Mouse (Mus musculus): ENCODE data around the gene Ciao1. TPM values are rescaled to one million over a fixed set of nuclear protein-coding genes. Genes with fewer than 3 reads are reported as not detected.
A peak's percentile ranks its signal among the peaks of the same experiment; 100 is the strongest.

Gene Ciao1
- polyA plus RNA-seq, 1 experiment = 43.8 TPM

DNA sequence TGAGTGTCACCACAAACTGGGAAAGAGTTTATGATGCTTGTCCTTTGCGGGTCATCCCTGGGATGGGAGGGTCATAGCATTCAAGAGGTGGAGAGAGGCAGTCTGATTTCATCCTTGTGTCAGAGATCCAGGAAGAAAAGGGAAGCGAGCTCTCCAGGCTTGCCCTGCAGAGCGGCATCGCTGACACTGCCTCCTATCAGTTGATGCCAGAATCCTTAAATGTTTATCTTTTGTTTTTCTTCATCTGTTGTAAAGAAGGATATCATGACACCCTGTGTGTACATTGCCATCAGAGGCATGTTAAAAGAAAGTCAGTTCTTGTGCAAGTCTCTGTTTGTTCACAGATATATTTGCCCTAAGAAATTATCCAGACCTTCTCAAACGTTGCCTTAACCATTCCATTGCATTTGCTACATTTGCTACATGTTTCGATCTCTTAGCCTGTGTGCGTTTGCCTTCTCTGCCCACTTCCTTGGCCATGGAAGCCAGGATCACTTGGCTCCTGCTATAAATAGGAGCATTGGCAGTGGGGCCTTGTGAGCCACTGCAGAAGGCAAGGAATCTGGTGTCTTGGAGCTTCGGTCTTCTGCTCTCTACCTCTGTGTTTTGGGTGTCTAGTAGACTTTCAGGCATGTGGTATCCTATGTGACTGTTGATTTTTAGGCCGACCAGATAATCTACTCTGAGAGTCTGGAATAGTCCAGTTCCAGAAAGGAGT lies 2.8 kb upstream of the Ciao1 start:
- no peak for DNase-seq (ENCODE audit: low read depth in 1 of 2, low spot score in 2 of 2)
- 93% methylated on average over 9 of the region's 9 CpGs for WGBS
- H3K27ac ChIP-seq (ENCODE audit: insufficient read depth, low read length) = no peak overlapping the region

GRCm38 (mm10) chr2:127248334-127249004 lies 853 bp upstream of the Ciao1 start:
- TF ChIP-seq CTCF (IDR thresholded peaks at IDR 0.05; ENCODE audit: extremely low read depth, insufficient read depth, insufficient read length, insufficient replicate concordance) = no peak
- no peak for TF ChIP-seq POLR2A (IDR thresholded peaks at IDR 0.05; ENCODE audit: low read depth, low read length)
- peaks cover 2% of the 10 kb centered on the region; the same call in 1 of the 2 replicates for H3K4me1 ChIP-seq (ENCODE audit: control insufficient read depth, insufficient read depth, insufficient read length)
- DNase-seq (ENCODE audit: low read depth in 1 of 2, low spot score in 2 of 2) = peak in 1 of 2 experiments; percentile 35
- H3K4me3 ChIP-seq (ENCODE audit: extremely low read depth, insufficient read depth, insufficient read length) = peak overlapping the region; percentile 97
- H3K27me3 ChIP-seq (ENCODE audit: control insufficient read depth, insufficient read depth, low read length) = no peaks in the 10 kb centered on the region; the same call in 1 of the 2 replicates
- peaks cover 17% of the 10 kb centered on the region for H3K36me3 ChIP-seq (ENCODE audit: control insufficient read depth, insufficient read depth, low read length)
- peak overlapping the region; percentile 82; the same call in 1 of the 2 replicates for H3K27ac ChIP-seq (ENCODE audit: insufficient read depth, low read length)
- WGBS = 2% methylated on average over 38 of the region's 39 CpGs

More for the DNA sequence above, 2.8 kb upstream of the Ciao1 start:
- Histone ChIP-seq H3K27me3 (ENCODE audit: control insufficient read depth, insufficient read depth, low read length) (no peaks in the 10 kb centered on the region; the same call in 1 of the 2 replicates), H3K36me3 (ENCODE audit: control insufficient read depth, insufficient read depth, low read length) (peaks cover 7% of the 10 kb centered on the region), H3K4me3 (ENCODE audit: extremely low read depth, insufficient read depth, insufficient read length) (no peak overlapping the region), H3K4me1 (ENCODE audit: control insufficient read depth, insufficient read depth, insufficient read length) (peaks cover 2% of the 10 kb centered on the region; the same call in 1 of the 2 replicates)
- TF ChIP-seq POLR2A (IDR thresholded peaks at IDR 0.05; ENCODE audit: low read depth, low read length) (no peak), CTCF (IDR thresholded peaks at IDR 0.05; ENCODE audit: extremely low read depth, insufficient read depth, insufficient read length, insufficient replicate concordance) (no peak)

GRCm38 (mm10) chr2:127240065-127240464 lies 7.6 kb downstream of the Ciao1 start:
- TF ChIP-seq POLR2A (IDR thresholded peaks at IDR 0.05; ENCODE audit: low read depth, low read length) (no peak), CTCF (IDR thresholded peaks at IDR 0.05; ENCODE audit: extremely low read depth, insufficient read depth, insufficient read length, insufficient replicate concordance) (no peak)
- H3K4me3 ChIP-seq (ENCODE audit: extremely low read depth, insufficient read depth, insufficient read length) = no peak overlapping the region
- 93% methylated on average over 2 of the region's 2 CpGs for WGBS
- peaks cover 60% of the 10 kb centered on the region for H3K36me3 ChIP-seq (ENCODE audit: control insufficient read depth, insufficient read depth, low read length)
- DNase-seq (ENCODE audit: low read depth in 1 of 2, low spot score in 2 of 2) = no peak
- H3K27ac ChIP-seq (ENCODE audit: insufficient read depth, low read length) = no peak overlapping the region
- H3K4me1 ChIP-seq (ENCODE audit: control insufficient read depth, insufficient read depth, insufficient read length) = no peaks in the 10 kb centered on the region
- no peaks in the 10 kb centered on the region for H3K27me3 ChIP-seq (ENCODE audit: control insufficient read depth, insufficient read depth, low read length)

DNA sequence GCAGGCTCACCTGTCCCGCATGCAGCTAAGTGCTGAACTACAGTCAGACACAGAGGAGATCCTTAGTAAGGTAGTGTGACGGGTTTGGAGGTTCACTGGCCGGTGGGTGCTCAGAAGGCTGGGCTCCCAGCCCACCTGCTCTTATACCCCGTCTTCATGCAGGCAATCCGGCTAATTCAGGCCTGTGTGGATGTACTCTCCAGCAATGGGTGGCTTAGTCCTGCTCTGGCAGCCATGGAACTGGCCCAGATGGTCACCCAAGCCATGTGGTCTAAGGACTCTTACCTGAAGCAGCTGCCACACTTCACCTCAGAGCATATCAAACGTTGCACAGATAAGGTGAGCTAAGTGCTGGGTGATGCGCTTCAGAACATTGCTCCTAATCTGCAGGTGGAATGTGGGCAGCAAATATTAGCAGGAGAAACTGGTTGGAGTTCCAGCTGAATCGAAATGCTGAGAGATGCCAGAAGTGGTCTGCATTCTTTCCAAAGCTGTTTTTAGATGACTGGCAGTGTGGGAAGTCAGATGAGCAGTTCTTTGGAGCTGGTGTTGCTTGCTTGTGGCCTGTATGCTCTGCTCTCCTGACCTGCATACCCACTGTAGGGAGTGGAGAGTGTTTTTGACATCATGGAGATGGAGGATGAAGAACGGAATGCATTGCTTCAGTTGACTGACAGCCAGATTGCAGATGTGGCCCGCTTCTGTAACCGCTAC lies 9.6 kb downstream of the Ciao1 start:
- no peaks in the 10 kb centered on the region for H3K27me3 ChIP-seq (ENCODE audit: control insufficient read depth, insufficient read depth, low read length)
- H3K36me3 ChIP-seq (ENCODE audit: control insufficient read depth, insufficient read depth, low read length) = peaks cover 65% of the 10 kb centered on the region
- DNase-seq (ENCODE audit: low read depth in 1 of 2, low spot score in 2 of 2) = no peak
- H3K27ac ChIP-seq (ENCODE audit: insufficient read depth, low read length) = no peak overlapping the region
- no peaks in the 10 kb centered on the region for H3K4me1 ChIP-seq (ENCODE audit: control insufficient read depth, insufficient read depth, insufficient read length)
- no peak overlapping the region for H3K4me3 ChIP-seq (ENCODE audit: extremely low read depth, insufficient read depth, insufficient read length)
- TF ChIP-seq CTCF (IDR thresholded peaks at IDR 0.05; ENCODE audit: extremely low read depth, insufficient read depth, insufficient read length, insufficient replicate concordance) = no peak
- TF ChIP-seq POLR2A (IDR thresholded peaks at IDR 0.05; ENCODE audit: low read depth, low read length) = no peak
- WGBS = 94% methylated on average over 11 of the region's 11 CpGs

GRCm38 (mm10) chr2:127225261-127225660 lies 22.4 kb downstream of the Ciao1 start:
- no peak for DNase-seq (ENCODE audit: low read depth in 1 of 2, low spot score in 2 of 2)
- H3K27me3 ChIP-seq (ENCODE audit: control insufficient read depth, insufficient read depth, low read length) = no peaks in the 10 kb centered on the region
- no peak for TF ChIP-seq CTCF (IDR thresholded peaks at IDR 0.05; ENCODE audit: extremely low read depth, insufficient read depth, insufficient read length, insufficient replicate concordance)
- TF ChIP-seq POLR2A (IDR thresholded peaks at IDR 0.05; ENCODE audit: low read depth, low read length) = no peak
- no peaks in the 10 kb centered on the region for H3K4me1 ChIP-seq (ENCODE audit: control insufficient read depth, insufficient read depth, insufficient read length)
- no peak overlapping the region for H3K4me3 ChIP-seq (ENCODE audit: extremely low read depth, insufficient read depth, insufficient read length)
- H3K27ac ChIP-seq (ENCODE audit: insufficient read depth, low read length) = no peak overlapping the region
- WGBS = 96% methylated on average over 3 of the region's 3 CpGs
- peaks cover 71% of the 10 kb centered on the region for H3K36me3 ChIP-seq (ENCODE audit: control insufficient read depth, insufficient read depth, low read length)

DNA sequence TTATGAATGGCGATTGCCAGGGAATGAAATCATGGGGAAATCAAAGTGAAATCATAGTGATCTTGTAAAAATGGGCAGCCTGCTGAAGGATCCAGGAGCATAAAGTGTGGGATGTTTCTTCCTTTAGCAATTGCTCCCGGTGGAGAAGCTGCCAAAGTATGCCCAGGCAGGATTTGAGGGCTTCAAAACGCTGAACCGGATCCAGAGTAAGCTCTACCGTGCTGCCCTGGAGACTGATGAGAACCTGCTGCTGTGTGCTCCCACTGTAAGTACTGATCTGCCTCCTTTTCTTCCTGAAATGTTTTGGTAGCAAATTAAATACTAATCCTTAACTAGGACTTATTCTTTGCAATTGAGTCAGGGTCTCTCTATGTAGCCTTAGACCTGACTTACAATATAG lies 29.9 kb downstream of the Ciao1 start:
- TF ChIP-seq POLR2A (IDR thresholded peaks at IDR 0.05; ENCODE audit: low read depth, low read length) = no peak
- TF ChIP-seq CTCF (IDR thresholded peaks at IDR 0.05; ENCODE audit: extremely low read depth, insufficient read depth, insufficient read length, insufficient replicate concordance) = no peak
- Histone ChIP-seq H3K27ac (ENCODE audit: insufficient read depth, low read length) (no peak overlapping the region), H3K4me3 (ENCODE audit: extremely low read depth, insufficient read depth, insufficient read length) (no peak overlapping the region), H3K27me3 (ENCODE audit: control insufficient read depth, insufficient read depth, low read length) (no peaks in the 10 kb centered on the region), H3K36me3 (ENCODE audit: control insufficient read depth, insufficient read depth, low read length) (peaks cover 61% of the 10 kb centered on the region), H3K4me1 (ENCODE audit: control insufficient read depth, insufficient read depth, insufficient read length) (no peaks in the 10 kb centered on the region)
- 97% methylated on average over 5 of the region's 5 CpGs for WGBS
- no peak for DNase-seq (ENCODE audit: low read depth in 1 of 2, low spot score in 2 of 2)

All from spleen, adult 2 months (tissue).